Mouse (Mus musculus): Measurements from ENCODE around the gene Ggps1. TPM values are rescaled to one million over a fixed set of nuclear protein-coding genes. Genes with fewer than 3 reads are reported as not detected.
"Not testable (repeated sequence)": the region's sequence is repeated elsewhere in the genome, so short reads cannot be mapped to it uniquely, and the experiment has no call there.

Ggps1 gene
- total RNA-seq, 2 experiments from 2014 or later = 64.1 to 66.1 TPM

DNA sequence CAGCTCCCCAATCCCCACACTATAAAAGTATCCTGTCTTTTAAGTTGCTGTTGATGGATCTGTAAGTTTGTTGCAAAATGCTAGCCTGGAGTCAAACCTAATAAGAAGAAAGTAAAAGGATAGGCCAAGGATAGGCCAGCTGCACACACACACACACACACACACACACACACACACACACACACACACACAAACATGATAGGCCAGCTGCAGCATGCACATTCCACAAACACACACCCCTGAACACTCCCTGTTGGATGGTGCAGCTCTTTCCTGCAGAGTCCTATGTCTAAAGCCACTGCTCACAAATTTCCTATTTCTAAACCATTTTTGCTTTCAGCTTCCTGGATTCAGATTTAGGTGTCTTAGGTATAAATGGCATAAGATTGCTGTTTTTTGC, 19.4 kb downstream of the Ggps1 start:
- no peak for DNase-seq (ENCODE audit: low spot score in 2 of 2)
- intact Hi-C loops (cut with DNase I) = no loop called here

DNA sequence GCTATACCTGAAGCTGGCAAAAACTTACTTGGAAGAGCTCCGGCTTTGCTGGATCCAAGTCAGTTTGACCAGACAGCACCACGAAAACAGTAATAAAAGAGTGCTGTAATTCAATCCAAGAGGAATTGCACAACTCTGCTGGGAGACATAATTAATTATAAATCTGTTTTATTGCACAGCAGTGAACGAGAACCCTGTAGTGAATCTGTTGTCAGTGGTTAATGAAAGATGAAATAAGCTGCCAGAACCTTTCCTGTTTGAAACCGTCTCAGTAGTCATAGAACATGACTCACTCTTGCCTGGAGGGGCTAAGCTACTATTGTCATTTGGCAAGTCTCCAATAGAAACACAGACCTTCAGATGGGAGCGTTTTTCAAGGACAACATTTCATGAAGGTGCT, 23.1 kb downstream of the Ggps1 start:
- no peak for DNase-seq (ENCODE audit: low spot score in 2 of 2)
- intact Hi-C loops (cut with DNase I) = no loop called here

DNA sequence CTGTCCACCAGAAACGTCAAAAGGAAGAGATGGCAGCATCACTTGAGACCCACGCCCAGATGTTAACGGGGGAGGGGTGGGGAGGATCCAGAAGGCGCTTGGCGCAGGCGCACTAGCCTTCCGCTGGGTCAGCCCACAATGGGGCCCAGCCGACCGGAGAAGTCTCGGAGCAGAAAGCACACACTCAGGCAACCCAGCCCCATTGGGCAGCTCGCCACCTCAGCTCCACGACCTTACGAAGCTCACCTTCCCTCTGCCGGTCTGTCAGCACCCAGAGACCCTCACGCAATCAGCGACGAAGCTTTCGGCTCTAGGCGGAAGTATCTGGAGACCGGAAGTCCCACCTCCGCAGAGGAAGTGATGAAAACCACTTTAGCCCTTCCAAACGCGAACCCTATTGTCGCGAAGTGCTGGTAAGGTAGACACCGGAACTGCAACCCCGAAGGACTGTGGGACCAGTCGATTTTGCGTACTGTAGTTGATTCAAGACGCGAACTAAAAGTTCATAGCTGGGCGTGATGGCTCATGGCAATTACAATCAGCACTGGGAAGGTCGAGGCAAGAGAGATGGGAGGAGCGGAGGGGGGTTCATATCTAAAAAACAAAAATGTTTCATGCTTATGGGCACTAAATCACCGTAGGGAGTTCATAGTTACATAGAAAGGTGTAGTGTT, 23.9 kb downstream of the Ggps1 start, which contains the start of gene Tbce:
Gene Tbce (minus strand): TSS at position 347 of the 674 bp plus-strand sequence.
- peak; percentile 93 to 94 for DNase-seq (ENCODE audit: low spot score in 2 of 2)
- intact Hi-C loops (cut with DNase I) = loop anchor here (2.0 kb wide), 2 partner anchors 23 to 85 kb away; partner anchors contain the start of genes Arid4b, B3galnt2 and Ggps1

DNA sequence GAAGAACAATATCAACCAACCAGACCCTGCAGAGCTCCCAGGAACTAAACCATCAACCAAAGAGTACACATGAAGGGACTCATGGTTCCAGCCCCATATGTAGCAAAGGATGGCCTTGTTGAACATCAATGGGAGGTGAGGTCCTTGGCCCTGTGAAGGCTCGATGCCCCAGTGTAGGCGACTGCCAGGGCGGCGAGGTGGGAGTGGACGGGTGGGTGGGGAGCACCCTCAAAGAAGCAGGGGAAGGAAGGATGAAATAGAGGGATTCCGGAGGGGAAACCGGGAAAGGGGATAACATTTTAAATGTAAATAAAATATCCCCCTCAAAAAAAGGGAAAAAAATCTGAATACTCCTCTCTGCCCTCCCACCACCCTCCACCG, 24.4 kb downstream of the Ggps1 start:
- DNase-seq (ENCODE audit: low spot score in 2 of 2) = no peak
- intact Hi-C loops (cut with DNase I) = loop anchor here (2.0 kb wide), 2 partner anchors 24 to 84 kb away; partner anchors contain the start of genes Arid4b, B3galnt2 and Ggps1

DNA sequence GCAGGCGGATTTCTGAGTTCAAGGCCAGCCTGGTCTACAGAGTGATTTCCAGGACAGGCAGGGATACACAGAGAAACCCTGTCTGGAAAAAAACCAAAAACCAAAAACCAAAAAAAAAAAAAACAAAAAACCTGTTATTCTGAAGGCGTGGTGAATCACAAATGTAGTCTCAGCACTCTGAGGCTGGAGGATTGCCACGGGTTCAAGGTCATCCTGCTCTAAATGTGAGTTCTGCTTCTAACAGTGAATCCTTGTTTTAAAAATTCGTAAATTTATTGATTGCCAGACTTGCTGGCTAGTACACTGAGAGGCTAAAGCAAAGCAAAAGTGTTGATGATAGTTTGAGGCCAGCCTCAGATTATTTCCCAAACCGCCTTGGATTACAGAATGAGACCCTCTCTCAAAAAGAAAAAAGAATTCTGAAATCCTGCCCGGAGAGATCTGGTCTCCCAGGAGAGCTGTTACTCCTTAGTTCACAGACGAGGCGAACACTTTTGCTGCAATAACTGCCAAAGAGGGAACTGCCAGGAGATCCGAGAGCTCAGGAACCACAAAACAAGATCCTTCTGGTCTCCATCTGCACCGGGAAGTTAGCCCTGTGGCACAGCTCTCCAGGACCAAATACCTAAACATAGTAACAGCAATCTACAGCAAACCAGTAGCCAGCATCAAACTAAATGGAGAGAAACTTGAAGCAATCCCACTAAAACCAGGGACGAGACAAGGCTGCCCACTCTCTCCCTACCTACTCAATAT, 27.2 kb downstream of the Ggps1 start:
- intact Hi-C loops (cut with DNase I) = no loop called here
- no peak for DNase-seq (ENCODE audit: low spot score in 2 of 2)

DNA sequence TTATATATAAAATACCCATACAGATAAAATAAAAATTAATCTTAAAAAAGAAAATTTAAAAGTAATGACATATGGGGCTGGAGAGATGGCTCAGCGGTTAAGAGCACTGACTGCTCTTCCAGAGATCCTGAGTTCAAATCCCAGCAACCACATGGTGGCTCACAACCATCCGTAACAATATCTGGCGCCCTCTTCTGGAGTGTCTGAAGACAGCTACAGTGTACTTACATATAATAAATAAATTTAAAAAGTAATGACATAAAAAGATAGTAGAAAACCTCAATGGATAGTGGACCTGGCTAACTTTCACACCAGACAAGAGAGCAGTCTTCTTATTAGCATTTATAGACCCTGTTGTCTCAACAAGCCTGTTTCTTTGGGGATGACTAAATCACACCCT, 27.9 kb downstream of the Ggps1 start:
- intact Hi-C loops (cut with DNase I); DNase-seq (ENCODE audit: low spot score in 2 of 2): not testable (repeated sequence)

- no peak for DNase-seq (ENCODE audit: low spot score in 2 of 2)
- intact Hi-C loops (cut with DNase I) = no loop called here
Observed at GRCm38 (mm10) chr13:14034073-14034348, 29.3 kb downstream of the Ggps1 start.

DNA sequence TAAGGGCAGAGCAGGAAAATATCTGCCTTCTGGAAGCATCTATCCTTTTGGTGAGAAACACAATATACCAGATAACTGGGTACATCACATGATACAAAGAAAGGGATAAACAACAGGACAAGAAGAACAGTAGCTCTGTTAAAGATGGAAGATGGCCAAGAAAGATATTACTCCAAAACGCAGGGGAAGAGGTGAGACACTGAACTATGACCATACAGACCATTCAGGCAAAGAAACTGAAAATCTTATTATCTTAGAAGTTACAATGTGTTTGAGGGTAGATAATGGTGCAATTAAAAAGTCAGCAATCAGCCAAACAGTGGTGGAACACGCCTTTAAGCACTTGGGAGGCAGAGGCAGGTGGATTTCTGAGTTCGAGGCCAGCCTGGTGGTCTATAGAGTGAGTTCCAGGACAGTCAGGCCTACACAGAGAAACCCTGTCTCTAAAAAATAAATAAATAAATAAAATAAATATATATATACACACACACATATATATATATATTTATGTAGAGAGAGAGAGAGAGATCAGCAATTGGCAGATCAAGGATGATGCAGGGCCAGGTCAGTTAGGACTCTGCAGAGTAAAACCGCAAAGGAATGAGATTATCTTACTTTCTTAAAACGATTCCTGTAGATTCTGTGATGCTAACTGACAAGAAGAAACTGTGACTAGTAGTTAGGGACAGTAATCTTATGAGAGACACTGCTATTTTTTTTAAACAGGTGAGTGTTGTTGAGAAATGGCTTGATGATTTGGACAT, 29.8 kb downstream of the Ggps1 start:
- no peak for DNase-seq (ENCODE audit: low spot score in 2 of 2)
- intact Hi-C loops (cut with DNase I) = no loop called here

DNA sequence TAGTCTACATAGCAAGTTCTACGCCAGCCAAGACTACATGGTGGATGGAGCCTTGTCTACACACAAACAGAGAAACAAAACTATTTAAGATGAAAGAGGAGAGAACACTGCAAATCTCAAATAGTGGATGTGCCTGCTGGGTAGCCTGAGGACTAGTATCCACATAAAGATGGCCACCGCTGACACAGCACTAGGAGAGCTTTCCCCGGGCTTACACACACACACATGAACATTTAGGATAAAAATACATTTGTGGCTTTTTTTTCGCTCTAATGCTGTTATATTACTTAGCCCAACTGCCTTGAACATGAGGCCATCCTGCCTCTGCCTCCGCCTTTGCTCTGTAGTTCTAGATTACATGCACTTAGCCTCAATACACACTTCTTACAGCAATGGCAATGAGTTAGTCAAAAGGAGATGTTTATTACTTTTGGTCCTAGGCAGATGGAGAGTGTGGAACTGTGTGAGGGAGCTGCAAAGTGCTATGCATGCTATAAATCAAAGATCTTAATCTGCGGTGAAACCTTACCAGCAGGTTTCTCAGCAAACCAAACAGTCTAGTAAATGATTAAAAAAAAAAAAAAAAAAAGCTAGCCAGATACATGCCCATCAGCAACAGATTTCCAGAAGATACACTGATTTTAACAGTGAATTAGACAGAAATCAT, 37.0 kb downstream of the Ggps1 start:
- intact Hi-C loops (cut with DNase I) = no loop called here

DNA sequence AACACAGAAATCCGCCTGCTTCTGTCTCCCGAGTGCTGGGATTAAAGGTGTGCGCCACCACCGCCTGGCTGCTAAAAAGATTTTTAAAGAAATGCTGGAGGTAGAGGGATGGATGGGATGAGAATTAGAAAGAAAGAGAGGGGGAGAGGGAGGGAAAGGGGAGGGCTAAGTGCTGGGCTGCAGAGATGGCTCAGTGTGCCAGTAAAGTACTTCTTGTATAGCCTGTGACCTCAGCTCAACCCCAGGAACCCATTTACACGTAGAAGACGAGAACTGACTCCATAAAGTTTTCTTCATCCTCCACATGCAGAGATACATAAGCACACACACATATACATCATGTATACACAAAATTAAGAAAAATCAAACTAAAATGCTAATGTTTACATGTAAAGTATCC, 37.7 kb downstream of the Ggps1 start:
- intact Hi-C loops (cut with DNase I) = no loop called here
- DNase-seq (ENCODE audit: low spot score in 2 of 2) = no peak

More for the DNA sequence above, 37.0 kb downstream of the Ggps1 start:
- no peak for DNase-seq (ENCODE audit: low spot score in 2 of 2)

GRCm38 (mm10) chr13:14021417-14021816, 41.9 kb downstream of the Ggps1 start:
- DNase-seq (ENCODE audit: low spot score in 2 of 2); intact Hi-C loops (cut with DNase I): not testable (repeated sequence)

GRCm38 (mm10) chr13:14018852-14019251, 44.4 kb downstream of the Ggps1 start:
- no peak for DNase-seq (ENCODE audit: low spot score in 2 of 2)
- intact Hi-C loops (cut with DNase I) = no loop called here

- intact Hi-C loops (cut with DNase I) = no loop called here
- no peak for DNase-seq (ENCODE audit: low spot score in 2 of 2)
Observed at GRCm38 (mm10) chr13:14018283-14018682, 45.0 kb downstream of the Ggps1 start.

DNA sequence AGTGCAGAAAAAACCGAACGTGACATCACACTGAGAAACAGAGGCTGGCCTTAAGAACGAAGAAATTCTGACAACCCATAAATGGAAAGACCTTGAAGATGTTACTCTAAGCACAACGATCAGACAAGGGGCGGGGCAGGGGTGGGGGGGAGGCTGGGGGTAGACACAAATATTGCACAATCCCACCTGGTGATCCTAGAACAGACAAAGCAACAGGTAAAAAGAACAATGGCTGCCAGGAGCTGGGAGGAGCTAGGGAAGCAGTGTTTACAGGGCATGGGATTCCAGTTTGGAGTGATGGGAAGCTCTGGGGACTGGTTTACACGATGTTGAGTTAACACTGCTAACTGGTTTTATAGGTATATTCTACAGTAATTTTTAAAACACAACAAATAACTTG, 47.7 kb downstream of the Ggps1 start:
- intact Hi-C loops (cut with DNase I) = no loop called here
- DNase-seq (ENCODE audit: low spot score in 2 of 2) = no peak

DNA sequence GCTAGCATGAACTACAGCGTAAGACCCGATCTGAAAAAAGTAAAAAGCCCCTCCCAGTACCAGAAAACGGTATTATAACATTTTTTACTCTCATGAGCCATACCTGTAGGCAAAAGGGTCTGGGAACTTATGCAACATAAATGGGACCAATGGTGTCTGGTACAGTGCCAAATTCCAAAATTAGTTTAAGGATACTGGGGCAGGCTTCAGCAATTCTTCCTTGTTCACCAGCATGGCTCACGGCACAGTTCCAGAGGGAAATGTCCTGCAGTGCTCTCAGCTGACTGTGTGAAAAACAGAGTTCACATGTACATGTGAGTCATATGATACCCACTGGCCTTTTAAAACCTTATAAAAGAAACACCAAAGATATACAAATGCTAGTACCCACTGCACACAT, 48.7 kb downstream of the Ggps1 start:
- no peak for DNase-seq (ENCODE audit: low spot score in 2 of 2)
- intact Hi-C loops (cut with DNase I) = no loop called here

GRCm38 (mm10) chr13:14014001-14014400, 49.3 kb downstream of the Ggps1 start:
- intact Hi-C loops (cut with DNase I) = no loop called here

GRCm38 (mm10) chr13:14011454-14011995, 51.8 kb downstream of the Ggps1 start:
- intact Hi-C loops (cut with DNase I) = no loop called here
- no peak for DNase-seq (ENCODE audit: low spot score in 2 of 2)

More at GRCm38 (mm10) chr13:14014001-14014400, 49.3 kb downstream of the Ggps1 start:
- no peak for DNase-seq (ENCODE audit: low spot score in 2 of 2)

DNA sequence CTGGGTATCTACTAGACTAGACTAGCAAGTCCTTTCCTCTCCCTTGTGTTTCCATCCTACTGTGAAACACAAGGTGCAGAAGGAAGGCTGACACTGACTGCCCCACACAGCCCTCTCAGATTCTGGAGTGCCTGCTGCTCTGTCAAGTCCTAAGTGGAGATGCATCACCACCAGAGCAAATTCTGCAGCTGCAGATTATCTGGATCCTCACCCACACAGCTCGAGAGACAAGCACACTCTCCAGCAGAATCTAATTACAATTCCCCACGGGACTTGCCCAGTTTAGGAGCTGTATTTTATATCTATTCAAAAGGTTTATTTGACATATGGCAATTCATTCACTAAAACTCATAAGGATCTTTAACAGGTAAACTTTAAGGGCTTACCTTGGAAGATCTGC, 57.2 kb downstream of the Ggps1 start:
- intact Hi-C loops (cut with DNase I) = loop anchor here (10.0 kb wide), 1 partner anchor 321 kb away; no protein-coding TSS in a partner anchor
- DNase-seq (ENCODE audit: low spot score in 2 of 2) = no peak

GRCm38 (mm10) chr13:14004999-14005398, 58.3 kb downstream of the Ggps1 start:
- intact Hi-C loops (cut with DNase I) = loop anchor here (10.0 kb wide), 1 partner anchor 320 kb away; no protein-coding TSS in a partner anchor

More at GRCm38 (mm10) chr13:14004999-14005398, 58.3 kb downstream of the Ggps1 start:
- DNase-seq (ENCODE audit: low spot score in 2 of 2) = no peak

All from left cerebral cortex, postnatal 36 days (tissue).